Mouse (Mus musculus): ENCODE data around the gene Fam19a2.

GRCm38 (mm10) chr10:123682718-123683255 is 419.0 kb downstream of the Fam19a2 start:
- TF ChIP-seq ZNF384 (IDR thresholded peaks at IDR 0.05; ENCODE audit: low read depth, low read length), result no peak
- no peak for TF ChIP-seq CHD2 (IDR thresholded peaks at IDR 0.05; ENCODE audit: low read depth, low read length)
- TF ChIP-seq ZC3H11A (IDR thresholded peaks at IDR 0.05; ENCODE audit: borderline replicate concordance, low read depth, low read length), result no peak

Measured in ES-E14 (cell line).